Mouse (Mus musculus): ENCODE measurements at regions not wholly inside any gene's neighbourhood (a gene's known extent, or its start where the extent isn't known, plus 50 kb on each side); places are given as distances from the start of the nearest gene placed in this dataset.

- TF ChIP-seq CTCF (IDR thresholded peaks at IDR 0.05; ENCODE audit: borderline replicate concordance, extremely low read depth, insufficient read depth, insufficient read length) (no peak), POLR2A (IDR thresholded peaks at IDR 0.05; ENCODE audit: borderline replicate concordance, extremely low read depth, insufficient read depth, insufficient read length, poor library complexity, severe bottlenecking) (no peak)
Observed at GRCm38 (mm10) chr8:49481476-49481992, 637.8 kb upstream of the Tenm3 start.
